Mouse (Mus musculus) lung, embryonic 14.5 days (tissue): ENCODE measurements at regions not wholly inside any gene's neighbourhood (a gene's known extent, or its start where the extent isn't known, plus 50 kb on each side); places are given as distances from the start of the nearest gene placed in this dataset.
A peak's percentile ranks its signal among the peaks of the same experiment; 100 is the strongest.

Experiments
- ATAC-seq: fragments of 200-750 bp; cut with Nextera tagmentation; 2 replicates; pipeline ENCODE4 v1.8.0; 2017; ENCODE audit warnings: mild to moderate bottlenecking, moderate TSS enrichment, moderate library complexity; ENCODE audit not compliant: insufficient read depth
- DNase-seq: peaks from one replicate; pipeline ENCODE4 v3.0.0-alpha.2; 2015
- H3K27ac ChIP-seq: fragments of 300-500 bp; sonication (generic); 2 replicates; pipeline ENCODE4 v1.5.1; 2014; ENCODE audit warnings: low read depth, mild to moderate bottlenecking, moderate library complexity
- H3K27me3 ChIP-seq: fragments of 300-500 bp; sonication (generic); 2 replicates; pipeline ENCODE4 v1.6.1; 2014; ENCODE audit warnings: low read length, control low read depth; ENCODE audit not compliant: insufficient read depth
- H3K36me3 ChIP-seq: fragments of 300-500 bp; sonication (generic); 2 replicates; pipeline ENCODE4 v1.6.1; 2014; ENCODE audit warnings: control low read depth; ENCODE audit not compliant: insufficient read depth
- H3K4me1 ChIP-seq: fragments of 300-500 bp; sonication (generic); 2 replicates; pipeline ENCODE4 v1.6.1; 2014; ENCODE audit warnings: antibody characterized with exemption, control low read depth; ENCODE audit not compliant: insufficient read depth
- H3K4me2 ChIP-seq: fragments of 300-500 bp; sonication (generic); 2 replicates; pipeline ENCODE4 v1.6.1; 2014; ENCODE audit warnings: mild to moderate bottlenecking
- H3K4me3 ChIP-seq: fragments of 300-500 bp; sonication (generic); 2 replicates; pipeline ENCODE4 v1.5.1; 2014; ENCODE audit warnings: low read depth, low read length
- H3K9ac ChIP-seq: fragments of 300-500 bp; sonication (generic); 2 replicates; pipeline ENCODE4 v1.6.1; 2014
- H3K9me3 ChIP-seq: fragments of 300-500 bp; sonication (generic); 2 replicates; pipeline ENCODE4 v1.6.1; 2016; ENCODE audit warnings: low read depth, low read length, control low read depth
- CTCF ChIP-seq: IDR thresholded peaks from 2 replicates; pipeline ENCODE4 v1.5.1; 2016; ENCODE audit warnings: antibody characterized with exemption, low read depth
- WGBS: fragments of 180-500 bp; shearing (Covaris S2); extraction: QIAGEN DNeasy Blood & Tissue Kit; methylation state at CpG from one replicate; pipeline ENCODE4 v1.1.7; 2014; 5-methylcytosine and 5-hydroxymethylcytosine counted together

DNA sequence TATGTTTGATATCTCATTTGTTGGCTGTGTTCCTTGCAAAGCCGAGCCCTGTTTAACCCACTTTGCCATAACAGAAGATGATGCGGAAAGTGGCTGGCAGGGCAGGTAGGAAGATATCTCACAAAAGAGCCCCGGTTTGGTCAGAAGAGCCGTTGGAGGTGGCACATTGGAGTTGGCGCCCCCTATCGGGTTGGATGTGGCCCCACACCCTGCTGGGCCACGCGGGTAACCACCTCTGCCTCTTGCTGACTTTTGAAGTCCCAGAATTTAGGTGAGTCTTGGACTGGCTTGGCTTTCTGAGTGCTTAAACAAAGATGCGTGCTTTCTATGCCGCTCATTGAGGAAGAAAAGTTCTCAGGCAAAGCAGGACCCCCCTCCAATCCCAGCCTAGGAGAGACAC is 56.1 kb downstream of the Gm4791 start:
- TF ChIP-seq CTCF = no peak
- H3K9ac ChIP-seq = no peak overlapping the region
- ATAC-seq (no peak), DNase-seq (no peak)
- no peaks in the 10 kb centered on the region for H3K27me3 ChIP-seq
- 66% methylated on average over 10 of the region's 10 CpGs for WGBS
- no peak overlapping the region for H3K4me3 ChIP-seq
- H3K4me1 ChIP-seq = no peaks in the 10 kb centered on the region
- no peak overlapping the region for H3K4me2 ChIP-seq
- H3K36me3 ChIP-seq = no peaks in the 10 kb centered on the region
- H3K27ac ChIP-seq = no peak overlapping the region
- H3K9me3 ChIP-seq = peaks cover 3% of the 10 kb centered on the region; the same call in 1 of the 2 replicates

GRCm38 (mm10) chr9:47055558-47055957 is 57.0 kb downstream of the Gm4791 start:
- ATAC-seq (no peak), DNase-seq (no peak)
- Histone ChIP-seq H3K9ac (no peak overlapping the region), H3K27ac (no peak overlapping the region), H3K4me3 (no peak overlapping the region), H3K9me3 (no peaks in the 10 kb centered on the region), H3K4me1 (no peaks in the 10 kb centered on the region), H3K4me2 (no peak overlapping the region), H3K27me3 (no peaks in the 10 kb centered on the region), H3K36me3 (no peaks in the 10 kb centered on the region)
- WGBS = 78% methylated on average over 6 of the region's 6 CpGs
- no peak for TF ChIP-seq CTCF

GRCm38 (mm10) chr9:47059339-47060005 is 60.9 kb downstream of the Gm4791 start:
- WGBS = 71% methylated on average over 7 of the region's 7 CpGs
- Histone ChIP-seq H3K9ac (no peak overlapping the region), H3K4me2 (no peak overlapping the region), H3K9me3 (no peaks in the 10 kb centered on the region), H3K27ac (no peak overlapping the region), H3K4me3 (no peak overlapping the region), H3K4me1 (no peaks in the 10 kb centered on the region), H3K27me3 (no peaks in the 10 kb centered on the region), H3K36me3 (no peaks in the 10 kb centered on the region)
- TF ChIP-seq CTCF = no peak
- ATAC-seq (no peak), DNase-seq (no peak)

DNA sequence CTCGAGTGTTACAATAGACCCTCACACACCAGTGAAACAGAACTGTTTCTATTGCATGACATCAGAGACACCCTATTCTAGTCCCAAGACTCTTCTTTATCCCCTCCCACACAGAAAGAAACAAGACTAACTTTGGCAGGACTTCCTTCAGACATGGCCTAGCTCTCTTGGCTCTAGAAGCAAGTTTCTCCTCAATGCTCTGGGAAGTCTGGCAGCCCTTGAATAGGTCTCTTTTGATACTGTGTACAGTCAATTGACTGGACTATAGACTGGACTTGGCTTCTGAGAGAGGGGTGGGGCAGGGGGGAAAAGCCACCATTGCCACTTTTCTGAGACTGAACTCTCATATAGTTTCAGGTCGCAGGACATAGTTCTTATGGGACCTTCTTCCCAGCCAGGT is 62.2 kb downstream of the Gm4791 start:
- no peak overlapping the region for H3K4me3 ChIP-seq
- no peak overlapping the region for H3K9ac ChIP-seq
- H3K27me3 ChIP-seq = no peaks in the 10 kb centered on the region
- H3K4me1 ChIP-seq = no peaks in the 10 kb centered on the region
- no peak overlapping the region for H3K4me2 ChIP-seq
- H3K36me3 ChIP-seq = no peaks in the 10 kb centered on the region
- WGBS = 74% methylated on average over 2 of the region's 2 CpGs
- no peak overlapping the region for H3K27ac ChIP-seq
- H3K9me3 ChIP-seq = no peaks in the 10 kb centered on the region
- DNase-seq (no peak), ATAC-seq (no peak)
- TF ChIP-seq CTCF = no peak

DNA sequence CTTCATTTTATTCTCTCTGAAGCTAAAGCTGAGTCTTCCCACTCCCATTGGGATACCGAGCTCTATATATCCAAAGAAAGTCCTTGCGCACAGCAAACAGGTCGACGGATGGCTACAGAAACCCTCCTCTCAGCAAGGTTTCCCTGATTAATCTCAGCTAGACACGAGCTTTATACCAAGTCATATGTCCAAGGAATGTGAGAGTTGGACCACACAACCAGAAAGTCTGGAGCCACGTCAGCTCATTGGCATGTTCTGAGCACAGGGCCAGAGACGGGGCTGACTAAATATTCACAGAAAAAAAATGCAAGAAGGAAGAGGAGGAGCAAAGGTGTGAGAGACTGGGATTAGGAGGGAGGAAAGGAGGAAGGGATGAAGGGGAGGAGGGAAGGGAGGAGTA is 64.0 kb downstream of the Gm4791 start:
- Histone ChIP-seq H3K4me2 (no peak overlapping the region), H3K27me3 (no peaks in the 10 kb centered on the region), H3K4me1 (no peaks in the 10 kb centered on the region), H3K27ac (no peak overlapping the region), H3K36me3 (no peaks in the 10 kb centered on the region), H3K9me3 (no peaks in the 10 kb centered on the region), H3K9ac (no peak overlapping the region), H3K4me3 (no peak overlapping the region)
- ATAC-seq (no peak), DNase-seq (peak; percentile 40)
- TF ChIP-seq CTCF = no peak
- 60% methylated on average over 7 of the region's 7 CpGs for WGBS

DNA sequence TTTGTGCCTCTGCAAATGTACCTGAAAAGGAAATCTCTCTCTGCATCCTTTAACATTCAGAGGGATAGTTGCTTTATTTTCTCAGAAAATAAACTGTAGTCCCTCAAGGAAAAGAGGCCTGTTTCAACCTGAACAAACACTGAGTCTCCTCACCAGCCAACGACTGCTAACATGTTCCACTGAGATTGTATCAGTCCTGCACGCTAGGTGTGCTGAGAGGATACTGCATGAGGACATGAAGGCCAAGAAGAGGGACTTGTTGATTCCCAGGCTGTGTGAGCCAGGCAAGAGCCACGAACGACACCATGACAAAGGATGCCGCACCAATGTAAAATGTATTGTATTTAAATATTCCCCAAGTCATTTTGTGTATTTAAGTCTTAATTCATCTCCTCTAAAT is 65.2 kb downstream of the Gm4791 start:
- Histone ChIP-seq H3K4me3 (no peak overlapping the region), H3K9ac (no peak overlapping the region), H3K4me2 (no peak overlapping the region), H3K27ac (no peak overlapping the region), H3K27me3 (no peaks in the 10 kb centered on the region), H3K9me3 (no peaks in the 10 kb centered on the region), H3K36me3 (no peaks in the 10 kb centered on the region), H3K4me1 (no peaks in the 10 kb centered on the region)
- DNase-seq (no peak), ATAC-seq (no peak)
- TF ChIP-seq CTCF = no peak
- 43% methylated on average over 5 of the region's 5 CpGs for WGBS

DNA sequence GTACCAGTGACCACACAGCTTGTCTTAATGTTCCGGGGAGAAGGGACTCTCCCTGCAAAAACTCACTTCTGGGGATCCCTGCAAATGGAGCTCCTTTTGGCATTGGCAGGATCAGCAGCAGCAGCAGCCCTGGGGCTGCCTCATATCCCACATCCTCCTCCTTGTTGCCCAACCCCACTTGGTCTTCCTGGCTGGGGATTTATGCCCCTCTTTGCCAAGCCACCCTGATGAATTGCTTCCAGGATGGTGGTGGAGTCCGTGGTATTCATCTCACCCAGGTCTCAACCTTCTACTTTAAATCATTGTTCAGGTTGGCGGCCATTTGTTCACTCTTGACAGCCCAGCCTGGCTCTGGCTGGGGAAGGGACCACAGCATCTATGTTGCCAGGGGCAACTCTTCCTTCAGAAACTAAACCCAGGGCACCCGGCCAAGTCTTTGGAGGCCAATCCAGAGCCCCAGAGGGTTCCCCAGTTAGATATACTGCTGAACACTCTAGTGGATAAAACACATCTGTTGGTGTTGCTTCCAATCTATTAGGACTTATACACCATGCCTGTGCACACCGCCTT is 66.0 kb downstream of the Gm4791 start:
- TF ChIP-seq CTCF = no peak
- DNase-seq (peak; percentile 75), ATAC-seq (peak; percentile 35; the same call in 1 of the 2 replicates)
- no peaks in the 10 kb centered on the region for H3K4me1 ChIP-seq
- H3K27me3 ChIP-seq = no peaks in the 10 kb centered on the region
- H3K9ac ChIP-seq = no peak overlapping the region
- H3K9me3 ChIP-seq = no peaks in the 10 kb centered on the region
- H3K4me3 ChIP-seq = no peak overlapping the region
- no peak overlapping the region for H3K27ac ChIP-seq
- H3K4me2 ChIP-seq = no peak overlapping the region
- 51% methylated on average over 5 of the region's 5 CpGs for WGBS
- no peaks in the 10 kb centered on the region for H3K36me3 ChIP-seq

DNA sequence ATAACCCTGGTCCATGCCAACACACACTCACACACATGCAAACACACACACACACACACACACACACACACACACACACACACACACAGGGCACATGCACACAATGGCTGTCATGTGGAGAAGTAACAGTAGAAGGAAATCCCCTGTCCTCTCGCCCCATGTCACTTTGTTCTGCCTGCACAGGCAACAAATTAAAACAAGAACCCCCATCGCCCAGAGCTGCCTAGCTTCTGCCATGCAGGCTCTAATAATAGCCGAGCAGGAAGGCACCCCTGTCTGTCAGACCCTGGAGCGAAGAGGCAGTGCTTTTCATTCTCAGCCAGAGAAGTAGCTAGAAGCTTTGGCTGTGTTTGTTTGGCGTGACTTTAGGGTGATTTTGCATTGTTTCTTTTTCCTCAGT is 70.9 kb downstream of the Gm4791 start:
- ATAC-seq = no peak
- Histone ChIP-seq H3K36me3 (no peaks in the 10 kb centered on the region), H3K9ac (no peak overlapping the region)

More for the DNA sequence above, 70.9 kb downstream of the Gm4791 start:
- 36% methylated on average over 5 of the region's 5 CpGs for WGBS
- H3K4me2 ChIP-seq = no peak overlapping the region
- no peak for TF ChIP-seq CTCF
- no peaks in the 10 kb centered on the region for H3K4me1 ChIP-seq
- no peak for DNase-seq
- no peak overlapping the region for H3K27ac ChIP-seq
- no peaks in the 10 kb centered on the region for H3K9me3 ChIP-seq
- H3K27me3 ChIP-seq = no peaks in the 10 kb centered on the region
- H3K4me3 ChIP-seq = no peak overlapping the region
